ENCODE assay signal across 14 mouse cellular contexts in genomic region chr10:59379927-59380326, GRCm38 (mm10). TPM values are rescaled to one million over a fixed set of nuclear protein-coding genes. Genes with fewer than 3 reads are reported as not detected.
DNase-seq lines count a peak whose midpoint lies in the region; ATAC-seq and TF ChIP-seq lines count a peak whose summit lies in the region.
"Had no signal": no experiment of that assay in that cellular context is flagged by ENCODE, and none has a peak within 500 bp of the region (broad histone marks: within the 10 kb centered on the region; RNA-seq: fewer than 3 reads in every experiment).

No protein-coding gene starts in this region.

- no peak overlapping the region for H3K9ac ChIP-seq in heart, embryonic 16.5 days (ENCODE audit: low read length)
- H3K9ac ChIP-seq in ES-Bruce4 (ENCODE audit: low read depth, poor library complexity, severe bottlenecking), result no peak overlapping the region
- H3K9ac ChIP-seq: limb, embryonic 15.5 days; midbrain, embryonic 15.5 days had no signal

- ATAC-seq in heart, embryonic 16.5 days (replicated peaks; ENCODE audit: extremely low read depth, insufficient read depth, low FRiP score), result 0 out of 2 replicates have a peak, but pooled peaks have one; percentile 10
- ATAC-seq in common myeloid progenitor, adult 5-6 weeks (replicated peaks; ENCODE audit: low read depth, poor library complexity, severe bottlenecking), result peak; percentile 47
- peak; percentile 54 for ATAC-seq in megakaryocyte progenitor cell, adult 5-6 weeks (replicated peaks; ENCODE audit: poor library complexity)
- ATAC-seq: midbrain, embryonic 15.5 days had no signal

- no peaks in the 10 kb centered on the region for H3K27me3 ChIP-seq in heart, embryonic 16.5 days (ENCODE audit: control insufficient read depth, insufficient read depth, low read length)
- no peaks in the 10 kb centered on the region for H3K27me3 ChIP-seq in ES-Bruce4 (ENCODE audit: control insufficient read depth, insufficient read depth, low read length, poor library complexity, severe bottlenecking)
- H3K27me3 ChIP-seq: limb, embryonic 15.5 days; midbrain, embryonic 15.5 days had no signal

- H3K36me3 ChIP-seq in heart, embryonic 16.5 days (ENCODE audit: control insufficient read depth, insufficient read depth), result 0 out of 2 replicates have a peak, but pooled peaks cover 2% of the 10 kb centered on the region
- H3K36me3 ChIP-seq in ES-Bruce4 (ENCODE audit: control insufficient read depth, insufficient read depth, low read length, poor library complexity, severe bottlenecking), result no peaks in the 10 kb centered on the region
- H3K36me3 ChIP-seq: midbrain, embryonic 15.5 days had no signal

- DNase-seq in heart, adult 9 months (ENCODE audit: low spot score in 2 of 2), result no peak
- DNase-seq in layer of hippocampus, adult 9-11 months, result no peak
- DNase-seq in adrenal gland, adult (ENCODE audit: inconsistent age in 2 of 2, low spot score in 1 of 2), result no peak
- DNase-seq: gastrocnemius, postnatal 14 days; heart, postnatal 14 days had no signal

- H3K9me3 ChIP-seq in heart, embryonic 16.5 days (replicated peaks; ENCODE audit: control insufficient read depth, low read length), result peaks cover 3% of the 10 kb centered on the region; the same call in 1 of the 2 replicates
- no peaks in the 10 kb centered on the region for H3K9me3 ChIP-seq in ES-Bruce4 (replicated peaks; ENCODE audit: control insufficient read depth, insufficient read depth, low read length, poor library complexity, severe bottlenecking)
- H3K9me3 ChIP-seq: limb, embryonic 15.5 days; midbrain, embryonic 15.5 days had no signal

- H3K4me3 ChIP-seq in heart, embryonic 16.5 days (ENCODE audit: low read length), result no peak overlapping the region
- no peak overlapping the region for H3K4me3 ChIP-seq in ES-Bruce4 (ENCODE audit: low read depth, low read length)
- H3K4me3 ChIP-seq: limb, embryonic 15.5 days; midbrain, embryonic 15.5 days had no signal

- no peak for TF ChIP-seq CTCF in ES-Bruce4 (IDR thresholded peaks at IDR 0.05; ENCODE audit: low read depth, low read length)

- 6% methylated on average over 3 of the region's 3 CpGs for whole genome bisulfite sequencing in heart, embryonic 16.5 days

- no peak overlapping the region for H3K4me2 ChIP-seq in heart, embryonic 16.5 days (ENCODE audit: low read depth, low read length)
- H3K4me2 ChIP-seq: limb, embryonic 15.5 days; midbrain, embryonic 15.5 days had no signal

- TF ChIP-seq EP300 in ES-Bruce4 (IDR thresholded peaks at IDR 0.05; ENCODE audit: insufficient read depth, low read depth, low read length), result no peak

- no peak overlapping the region for H3K27ac ChIP-seq in heart, embryonic 16.5 days (ENCODE audit: low read length)
- H3K27ac ChIP-seq in ES-Bruce4 (ENCODE audit: insufficient read depth, low read length), result peak overlapping the region; percentile 4; the same call in 1 of the 2 replicates
- H3K27ac ChIP-seq: limb, embryonic 15.5 days; midbrain, embryonic 15.5 days had no signal

- H3K4me1 ChIP-seq in heart, embryonic 16.5 days (ENCODE audit: control insufficient read depth, insufficient read depth, low read length), result no peaks in the 10 kb centered on the region
- no peaks in the 10 kb centered on the region for H3K4me1 ChIP-seq in ES-Bruce4 (ENCODE audit: control insufficient read depth, insufficient read depth, low read length)
- H3K4me1 ChIP-seq: limb, embryonic 15.5 days; midbrain, embryonic 15.5 days had no signal

- TF ChIP-seq POLR2A in ES-Bruce4 (IDR thresholded peaks at IDR 0.05; ENCODE audit: insufficient read depth, low read length), result no peak

RNA-seq across cellular contexts. Expression of gene Gm10273, which starts 15.5 kb away (rescaled TPM):
- polyA plus RNA-seq in heart, embryonic 16.5 days (2015; fragmentation: Nextera tagmentation; extraction: Ambion mirVana), result 5.9 and 65.1 TPM in 2 replicates
- polyA plus RNA-seq in ES-Bruce4 (2011; ENCODE audit: insufficient read depth, insufficient read length, low read depth, missing spikeins), result 21.1 and 49.8 TPM in 2 replicates
- total RNA-seq in common myeloid progenitor, adult 5-6 weeks (2017), result 53.0 and 75.4 TPM in 2 replicates
- 67.4 and 68.7 TPM in 2 replicates for total RNA-seq in megakaryocyte progenitor cell, adult 5-6 weeks (2015)
- 51.9 and 123 TPM in 2 replicates for total RNA-seq in megakaryocyte progenitor cell, adult 5-6 weeks (2017)

RNA-seq across cellular contexts. Expression of gene Pla2g12b, which starts 23.5 kb away (rescaled TPM):
- 0.30 TPM in 1 of 2 replicates, not detected in the other for polyA plus RNA-seq in heart, embryonic 16.5 days (2015; fragmentation: Nextera tagmentation; extraction: Ambion mirVana)
- polyA plus RNA-seq in ES-Bruce4 (2011; ENCODE audit: insufficient read depth, insufficient read length, low read depth, missing spikeins), result not detected in 2 replicates
- total RNA-seq in common myeloid progenitor, adult 5-6 weeks (2017), result not detected in 2 replicates
- not detected in 2 replicates for total RNA-seq in megakaryocyte progenitor cell, adult 5-6 weeks (2015)
- not detected in 2 replicates for total RNA-seq in megakaryocyte progenitor cell, adult 5-6 weeks (2017)
- total RNA-seq: heart, postnatal 14 days; layer of hippocampus, adult 8-10 months had no signal
- polyA plus RNA-seq: cortical plate, adult 2 months; midbrain, embryonic 15.5 days; neural tube, embryonic 11.5 days had no signal

RNA-seq across cellular contexts. Expression of gene P4ha1, which starts 56.8 kb away (rescaled TPM):
- 57.9 and 58.8 TPM in 2 replicates for polyA plus RNA-seq in heart, embryonic 16.5 days (2015; fragmentation: Nextera tagmentation; extraction: Ambion mirVana)
- polyA plus RNA-seq in ES-Bruce4 (2011; ENCODE audit: insufficient read depth, insufficient read length, low read depth, missing spikeins), result 45.1 and 46.3 TPM in 2 replicates
- 26.2 and 28.9 TPM in 2 replicates for total RNA-seq in common myeloid progenitor, adult 5-6 weeks (2017)
- 17.4 and 20.1 TPM in 2 replicates for total RNA-seq in megakaryocyte progenitor cell, adult 5-6 weeks (2015)
- 39.4 and 41.8 TPM in 2 replicates for total RNA-seq in megakaryocyte progenitor cell, adult 5-6 weeks (2017)
